Mouse (Mus musculus): ENCODE results near the gene Mrps35.

GRCm38 (mm10) chr6:146995391-146995790 is 47.2 kb upstream of the Mrps35 start:
- TF ChIP-seq CTCF (IDR thresholded peaks at IDR 0.05; ENCODE audit: control insufficient read depth, insufficient read depth, insufficient replicate concordance, low read depth, low read length) (no peak), POLR2A (IDR thresholded peaks at IDR 0.05; ENCODE audit: control insufficient read depth, low read depth, low read length) (no peak)
